Mouse (Mus musculus): ENCODE measurements around the gene Fmod. TPM values are rescaled to one million over a fixed set of nuclear protein-coding genes. Genes with fewer than 3 reads are reported as not detected.

The Fmod gene
- total RNA-seq, 1 experiment from 2014 or later = not detected

- ATAC-seq (replicated peaks; ENCODE audit: insufficient number of reproducible peaks, low FRiP score, low TSS enrichment, poor library complexity, severe bottlenecking) = no peak
These were observed 52.0 kb downstream of the Fmod start for GRCm38 (mm10) chr1:134089074-134089473.

- no peak for ATAC-seq (replicated peaks; ENCODE audit: insufficient number of reproducible peaks, low FRiP score, low TSS enrichment, poor library complexity, severe bottlenecking)
These were observed 54.8 kb downstream of the Fmod start for GRCm38 (mm10) chr1:134091851-134092250.

DNA sequence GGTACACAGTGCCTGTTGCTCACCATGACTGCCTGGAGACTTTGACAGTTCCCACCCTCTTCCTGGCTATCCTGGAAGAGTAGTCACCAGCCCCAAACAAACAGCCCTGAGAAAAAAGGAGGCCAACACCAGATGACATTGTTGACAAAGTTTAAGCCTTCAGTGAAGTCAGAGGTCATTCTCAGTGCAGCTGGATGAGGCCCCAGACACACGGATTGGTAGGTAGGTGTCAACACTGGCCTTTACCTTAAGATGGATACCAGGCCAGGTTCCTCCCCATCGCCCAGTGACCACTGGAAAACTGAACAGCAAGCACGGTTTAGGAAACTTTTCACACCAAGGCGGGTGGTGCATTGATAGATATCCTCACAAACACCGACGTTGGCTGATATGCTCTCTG is 55.3 kb downstream of the Fmod start:
- ATAC-seq (replicated peaks; ENCODE audit: insufficient number of reproducible peaks, low FRiP score, low TSS enrichment, poor library complexity, severe bottlenecking) = no peak

DNA sequence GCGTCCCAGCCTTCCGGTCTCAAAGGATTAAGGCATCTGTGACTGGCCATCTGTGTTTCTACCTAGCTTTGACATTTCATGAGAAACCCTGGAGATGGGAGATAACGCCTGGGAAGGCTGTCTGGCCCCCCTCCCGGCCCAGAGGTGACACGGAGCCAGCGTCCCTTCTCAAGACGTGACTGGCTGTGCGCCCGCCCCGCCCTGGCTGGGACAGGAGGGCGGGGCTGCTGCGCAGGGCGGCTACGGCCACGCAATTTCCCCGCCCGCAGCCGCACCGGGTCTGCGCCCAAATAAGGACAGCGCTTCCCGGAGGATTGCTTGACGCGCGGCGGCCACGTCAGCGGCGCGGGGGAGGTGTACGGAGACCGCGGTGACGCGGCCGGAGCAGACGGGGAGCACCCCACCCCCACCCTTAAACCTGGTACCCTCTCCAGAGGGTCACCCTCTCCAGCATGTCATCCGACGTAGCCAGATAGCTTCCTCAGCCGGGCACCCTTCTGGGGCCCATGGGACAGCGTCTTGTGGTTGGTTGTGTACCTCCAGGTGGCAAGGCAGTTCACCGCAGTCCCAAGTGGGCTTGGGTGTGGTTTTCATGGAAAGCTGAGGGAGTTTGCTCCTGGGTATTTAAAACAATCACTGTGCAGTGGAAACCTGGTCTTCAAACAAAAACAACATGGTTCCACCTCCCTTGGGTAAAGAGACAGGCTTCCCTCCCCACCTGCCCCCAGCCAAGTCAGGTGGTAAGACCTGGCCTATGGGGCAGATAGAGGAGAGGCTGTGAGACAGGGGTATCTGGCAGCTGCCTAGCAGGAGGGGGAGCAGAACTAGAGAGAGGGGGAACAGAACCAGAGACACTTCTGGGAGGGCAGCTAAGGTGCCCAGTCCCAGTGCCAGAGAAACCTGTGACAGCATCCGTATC is 56.1 kb downstream of the Fmod start:
- ATAC-seq (replicated peaks; ENCODE audit: insufficient number of reproducible peaks, low FRiP score, low TSS enrichment, poor library complexity, severe bottlenecking) = peak; percentile 55

DNA sequence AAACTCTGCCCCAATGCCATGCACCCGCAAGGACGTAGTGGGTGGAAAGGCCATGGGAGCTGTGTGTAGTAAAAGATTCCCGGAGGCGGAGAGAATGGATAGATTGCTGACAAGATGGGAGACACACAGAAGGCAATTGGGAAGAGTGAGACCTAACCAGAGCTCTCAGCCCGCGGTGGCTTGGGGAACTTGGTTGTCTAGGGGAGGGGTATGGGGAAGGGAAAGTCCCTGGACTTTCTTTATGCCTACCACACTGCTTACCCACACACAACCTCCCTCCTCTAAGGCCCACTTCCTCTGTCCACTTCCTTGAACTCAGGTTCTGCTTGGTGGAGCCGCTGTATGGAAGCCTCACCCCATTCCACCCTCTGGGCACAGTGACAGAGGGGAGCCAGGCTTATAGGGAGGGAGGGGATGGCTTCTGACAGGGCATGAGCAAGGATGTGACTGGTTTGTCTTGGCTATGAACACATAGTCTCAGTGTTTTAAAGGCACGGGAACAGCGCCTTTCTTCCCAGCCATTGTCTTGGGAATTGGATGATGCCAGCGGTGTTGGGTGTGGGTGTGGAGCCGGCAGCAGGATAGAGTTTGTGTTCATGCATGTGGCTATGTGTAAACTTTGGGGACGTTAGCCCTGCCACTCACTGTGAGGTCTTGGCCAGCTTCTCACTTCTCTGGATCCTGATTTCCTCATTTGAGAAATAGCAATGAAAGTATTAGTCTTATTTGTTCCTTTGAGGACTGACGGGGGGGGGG is 56.9 kb downstream of the Fmod start:
- peak; percentile 68 for ATAC-seq (replicated peaks; ENCODE audit: insufficient number of reproducible peaks, low FRiP score, low TSS enrichment, poor library complexity, severe bottlenecking)

- 0 out of 2 replicates have a peak, but pooled peaks have one; percentile 5 for ATAC-seq (replicated peaks; ENCODE audit: insufficient number of reproducible peaks, low FRiP score, low TSS enrichment, poor library complexity, severe bottlenecking)
These were observed 58.1 kb downstream of the Fmod start for GRCm38 (mm10) chr1:134095033-134095612.

DNA sequence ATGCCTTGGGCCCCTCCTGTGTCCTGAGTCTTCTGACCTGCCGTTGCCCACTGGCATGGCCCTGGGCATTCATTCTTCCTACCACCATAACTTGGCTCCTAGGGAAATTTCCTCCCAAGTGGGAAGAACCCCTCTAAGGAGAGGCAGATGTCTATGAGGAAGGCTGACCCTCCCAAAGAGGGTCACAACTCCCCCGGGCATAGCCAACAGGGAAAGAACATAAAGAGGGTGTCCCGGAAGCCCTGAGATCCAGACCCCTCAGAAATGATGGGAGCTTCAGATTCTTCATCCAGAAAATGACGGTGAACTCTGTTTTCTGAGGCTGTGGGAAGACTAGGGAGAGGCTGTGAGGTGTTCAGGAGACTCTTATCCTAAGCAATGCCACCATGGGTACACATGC is 58.7 kb downstream of the Fmod start:
- no peak for ATAC-seq (replicated peaks; ENCODE audit: insufficient number of reproducible peaks, low FRiP score, low TSS enrichment, poor library complexity, severe bottlenecking)

- no peak for ATAC-seq (replicated peaks; ENCODE audit: insufficient number of reproducible peaks, low FRiP score, low TSS enrichment, poor library complexity, severe bottlenecking)
These were observed 59.3 kb downstream of the Fmod start for GRCm38 (mm10) chr1:134096264-134096934.

- ATAC-seq (replicated peaks; ENCODE audit: insufficient number of reproducible peaks, low FRiP score, low TSS enrichment, poor library complexity, severe bottlenecking) = no peak
These were observed 60.2 kb downstream of the Fmod start for GRCm38 (mm10) chr1:134097080-134097855.

Other genes starting within 250 kb of the Fmod start
- gene Atp2b4, start 236.2 kb upstream of the Fmod start, total RNA-seq (2017) = 16.7 to 44.9 TPM (median 20.6 TPM) in 3 replicates
- gene Optc, start 129.3 kb upstream of the Fmod start, total RNA-seq (2017) = not detected in 3 replicates
- not detected in 3 replicates for gene Prelp, start 115.8 kb upstream of the Fmod start, total RNA-seq (2017)
- gene Btg2, start 41.9 kb downstream of the Fmod start, total RNA-seq (2017) = 390 to 783 TPM (median 430 TPM) in 3 replicates
- gene Chit1, start 74.0 kb downstream of the Fmod start, total RNA-seq (2017) = 0.67 to 1.4 TPM (median 0.85 TPM) in 3 replicates
- 0.48 TPM in 1 of 3 replicates, not detected in the others for gene Chil1, start 144.9 kb downstream of the Fmod start, total RNA-seq (2017)
- not detected in 3 replicates for gene Mybph, start 156.2 kb downstream of the Fmod start, total RNA-seq (2017)
- gene Adora1, start 198.2 kb downstream of the Fmod start, total RNA-seq (2017) = not detected in 3 replicates